Mouse (Mus musculus) layer of hippocampus, postnatal 36 days (tissue): ENCODE measurements around the gene Dact1. TPM values are rescaled to one million over a fixed set of nuclear protein-coding genes. Genes with fewer than 3 reads are reported as not detected.

Experiments used
- DNase-seq, 2 experiments: peaks; one replicate each; pipeline ENCODE4 v3.0.0; 2022
- total RNA-seq, 2 experiments: library from RNA; stranded (reverse); gene quantifications; 2 replicates each; pipeline ENCODE4 v1.2.3; 2021

Gene Dact1
- total RNA-seq, 2 experiments from 2014 or later: 7.8 to 8.2 TPM

- DNase-seq: no peak
These were observed 28.3 kb downstream of the Dact1 start for GRCm38 (mm10) chr12:71337896-71338463.

GRCm38 (mm10) chr12:71339142-71339848, 29.6 kb downstream of the Dact1 start:
- no peak for DNase-seq

GRCm38 (mm10) chr12:71342397-71342796, 32.7 kb downstream of the Dact1 start:
- DNase-seq: peak in 1 of 2 experiments; percentile 5

- no peak for DNase-seq
These were observed 35.8 kb downstream of the Dact1 start for GRCm38 (mm10) chr12:71345471-71345870.

GRCm38 (mm10) chr12:71346071-71346470, 36.4 kb downstream of the Dact1 start:
- DNase-seq: no peak

- DNase-seq: no peak
These were observed 38.8 kb downstream of the Dact1 start for GRCm38 (mm10) chr12:71348401-71348896.

GRCm38 (mm10) chr12:71350077-71350476, 40.4 kb downstream of the Dact1 start:
- DNase-seq: no peak

- DNase-seq: no peak
These were observed 45.0 kb downstream of the Dact1 start for GRCm38 (mm10) chr12:71354656-71355055.

- DNase-seq: no peak
These were observed 45.4 kb downstream of the Dact1 start for GRCm38 (mm10) chr12:71355092-71355491.

- no peak for DNase-seq
These were observed 51.9 kb downstream of the Dact1 start for GRCm38 (mm10) chr12:71361616-71362015.

- no peak for DNase-seq
These were observed 52.7 kb downstream of the Dact1 start for GRCm38 (mm10) chr12:71362425-71362824.

GRCm38 (mm10) chr12:71364106-71364505, 54.4 kb downstream of the Dact1 start:
- peak; percentile 20 to 22 for DNase-seq

GRCm38 (mm10) chr12:71364531-71364930, 54.8 kb downstream of the Dact1 start:
- DNase-seq: no peak

- DNase-seq: no peak
These were observed 55.5 kb downstream of the Dact1 start for GRCm38 (mm10) chr12:71365208-71365607.

GRCm38 (mm10) chr12:71366175-71366574, 56.5 kb downstream of the Dact1 start:
- DNase-seq: peak; percentile 9 to 16

- DNase-seq: no peak
These were observed 58.9 kb downstream of the Dact1 start for GRCm38 (mm10) chr12:71368631-71369030.

Other genes with a start within 250 kb of the Dact1 start
- not detected for gene Tomm20l, start 198.5 kb upstream of the Dact1 start, total RNA-seq
- 10 to 100 TPM; 61.4 to 61.9 TPM for gene Timm9, start 173.2 kb upstream of the Dact1 start, total RNA-seq
- 1 to 10 TPM; 7.6 to 8.3 TPM for gene 2700049A03Rik, start 173.0 kb upstream of the Dact1 start, total RNA-seq